Mouse (Mus musculus) bone marrow macrophage, adult 2 months (primary cell): ENCODE results near the gene Ralgapa2. TPM values are rescaled to one million over a fixed set of nuclear protein-coding genes. Genes with fewer than 3 reads are reported as not detected.

ENCODE experiments used
- H3K27ac ChIP-seq: 2 replicates; pipeline ENCODE4 v1.5.1; 2012; ENCODE audit warnings: low read depth, low read length; ENCODE audit not compliant: insufficient read depth
- H3K4me1 ChIP-seq: 2 replicates; pipeline ENCODE4 v1.6.1; 2012; ENCODE audit warnings: low read length; ENCODE audit not compliant: control insufficient read depth, insufficient read depth
- H3K4me3 ChIP-seq: 2 replicates; pipeline ENCODE4 v1.5.1; 2012; ENCODE audit warnings: mild to moderate bottlenecking, low read length, moderate library complexity; ENCODE audit not compliant: insufficient read depth
- CTCF ChIP-seq: IDR thresholded peaks from 2 replicates; pipeline ENCODE4 v1.5.1; 2012; ENCODE audit warnings: low read depth, mild to moderate bottlenecking, low read length, moderate library complexity
- POLR2A ChIP-seq: IDR thresholded peaks from 2 replicates; pipeline ENCODE4 v1.6.1; 2012; ENCODE audit warnings: mild to moderate bottlenecking, low read depth, low read length, borderline replicate concordance
- polyA plus RNA-seq: library from polyadenylated mRNA; stranded (reverse); fragments of >200 nt; gene quantifications from 2 replicates; pipeline ENCODE4 v1.2.4, GENCODE M21; 2012; ENCODE audit not compliant: missing spikeins, insufficient read depth, insufficient read length

Ralgapa2 gene
- polyA plus RNA-seq, 1 experiment: 9.1 TPM

DNA sequence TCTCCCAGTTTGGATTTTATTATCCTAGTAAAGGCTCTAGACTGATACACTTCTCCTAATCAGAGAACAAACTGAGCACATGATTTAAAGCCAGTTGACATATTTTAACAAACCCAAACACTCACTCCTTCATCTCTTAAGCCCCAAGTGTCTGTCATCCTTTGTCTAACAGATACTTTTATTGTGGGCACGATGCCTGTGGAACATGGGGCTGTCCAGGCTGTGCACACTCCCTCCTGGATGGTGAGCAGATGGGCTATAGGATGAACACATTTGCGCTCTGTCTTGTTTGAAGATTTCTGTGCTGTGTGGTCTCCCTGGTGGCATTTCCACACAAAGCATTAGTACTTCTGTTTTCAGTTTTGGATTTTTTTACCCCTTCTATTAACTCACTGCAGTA lies 283.7 kb downstream of the Ralgapa2 start:
- TF ChIP-seq POLR2A (no peak), CTCF (no peak)
- no peak overlapping the region for H3K4me3 ChIP-seq
- no peaks in the 10 kb centered on the region for H3K4me1 ChIP-seq
- H3K27ac ChIP-seq: no peak overlapping the region

GRCm38 (mm10) chr2:146227646-146228045 lies 284.5 kb downstream of the Ralgapa2 start:
- no peak for TF ChIP-seq CTCF
- TF ChIP-seq POLR2A: no peak
- Histone ChIP-seq H3K4me1 (no peaks in the 10 kb centered on the region), H3K27ac (no peak overlapping the region), H3K4me3 (no peak overlapping the region)

GRCm38 (mm10) chr2:146226484-146226883 lies 285.7 kb downstream of the Ralgapa2 start:
- no peak for TF ChIP-seq POLR2A
- TF ChIP-seq CTCF: no peak
- no peak overlapping the region for H3K4me3 ChIP-seq
- H3K4me1 ChIP-seq: no peaks in the 10 kb centered on the region
- no peak overlapping the region for H3K27ac ChIP-seq

GRCm38 (mm10) chr2:146225818-146226217 lies 286.3 kb downstream of the Ralgapa2 start:
- H3K4me3 ChIP-seq: no peak overlapping the region
- no peak for TF ChIP-seq CTCF
- no peak for TF ChIP-seq POLR2A
- H3K27ac ChIP-seq: no peak overlapping the region
- no peaks in the 10 kb centered on the region for H3K4me1 ChIP-seq

- H3K4me3 ChIP-seq: no peak overlapping the region
- no peak overlapping the region for H3K27ac ChIP-seq
- no peaks in the 10 kb centered on the region for H3K4me1 ChIP-seq
- TF ChIP-seq POLR2A (no peak), CTCF (no peak)
Observed at GRCm38 (mm10) chr2:146224141-146224540, 288.0 kb downstream of the Ralgapa2 start.

- no peak for TF ChIP-seq POLR2A
- TF ChIP-seq CTCF: no peak
- Histone ChIP-seq H3K27ac (no peak overlapping the region), H3K4me1 (no peaks in the 10 kb centered on the region), H3K4me3 (peak overlapping the region; percentile 52)
Observed at GRCm38 (mm10) chr2:146223176-146223905, 288.8 kb downstream of the Ralgapa2 start.

DNA sequence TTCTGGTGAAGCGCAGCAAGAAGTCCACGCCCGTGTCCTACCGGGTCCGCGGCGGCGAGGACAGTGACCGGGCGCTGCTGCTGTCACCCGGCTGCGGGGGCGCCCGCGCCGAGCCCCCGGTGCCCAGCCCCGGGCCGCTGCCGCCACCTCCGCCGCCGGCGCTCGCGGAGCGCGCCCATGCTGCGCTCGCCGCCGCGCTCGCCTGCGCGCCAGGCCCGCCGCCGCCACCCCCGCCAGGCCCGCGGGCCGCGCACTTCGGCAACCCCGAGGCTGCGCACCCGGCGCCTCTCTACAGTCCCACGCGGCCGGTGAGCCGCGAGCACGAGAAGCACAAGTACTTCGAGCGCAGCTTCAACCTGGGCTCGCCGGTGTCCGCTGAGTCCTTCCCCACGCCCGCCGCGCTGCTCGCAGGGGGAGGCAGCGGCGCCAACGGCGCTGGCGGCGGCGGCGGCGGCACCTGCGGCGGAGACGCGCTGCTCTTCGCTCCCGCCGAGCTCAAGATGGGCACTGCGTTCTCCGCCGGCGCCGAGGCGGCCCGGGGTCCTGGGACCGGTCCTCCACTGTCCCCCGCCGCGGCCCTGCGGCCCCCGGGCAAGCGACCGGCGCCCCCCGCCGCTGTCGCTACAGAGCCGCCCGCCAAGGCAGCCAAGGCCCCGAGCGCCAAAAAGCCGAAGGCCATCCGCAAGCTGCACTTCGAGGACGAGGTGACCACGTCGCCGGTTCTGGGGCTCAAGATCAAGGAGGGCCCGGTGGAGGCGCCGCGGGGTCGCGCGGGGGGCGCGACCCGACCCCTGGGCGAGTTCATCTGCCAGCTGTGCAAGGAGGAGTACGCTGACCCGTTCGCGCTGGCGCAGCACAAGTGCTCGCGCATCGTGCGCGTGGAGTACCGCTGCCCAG lies 289.6 kb downstream of the Ralgapa2 start:
- TF ChIP-seq CTCF (no peak), POLR2A (no peak)
- no peaks in the 10 kb centered on the region for H3K4me1 ChIP-seq
- peak overlapping the region; percentile 52 for H3K4me3 ChIP-seq
- H3K27ac ChIP-seq: no peak overlapping the region

DNA sequence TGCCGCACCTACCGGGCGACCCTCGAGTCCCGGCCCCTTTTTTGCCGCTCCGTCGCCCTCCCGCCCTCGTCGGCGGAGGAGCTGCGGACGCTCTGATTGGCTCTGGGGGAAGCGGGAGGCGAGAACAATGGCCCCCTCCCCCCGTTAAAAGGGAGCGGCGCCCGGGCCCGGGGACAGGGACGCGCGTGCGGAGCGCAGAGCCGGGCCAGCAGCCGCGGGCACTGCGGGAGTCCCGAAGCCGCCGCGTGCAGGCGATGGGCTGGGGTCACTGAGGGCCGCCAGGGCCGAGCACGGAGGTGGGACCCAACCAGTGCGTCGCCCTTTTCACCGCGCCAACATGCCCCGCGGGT lies 290.2 kb downstream of the Ralgapa2 start:
- TF ChIP-seq CTCF (no peak), POLR2A (no peak)
- no peaks in the 10 kb centered on the region for H3K4me1 ChIP-seq
- H3K4me3 ChIP-seq: peak overlapping the region; percentile 52
- H3K27ac ChIP-seq: no peak overlapping the region

GRCm38 (mm10) chr2:146221076-146221928 lies 290.8 kb downstream of the Ralgapa2 start, which contains the start of gene Insm1:
Gene Insm1 (plus strand): TSS chr2:146221921.
- H3K4me1 ChIP-seq: no peaks in the 10 kb centered on the region
- no peak within 1 kb of the TSS for H3K27ac ChIP-seq
- H3K4me3 ChIP-seq: peak within 1 kb of the TSS; percentile 52
- TF ChIP-seq CTCF (no peak), POLR2A (no peak)

- no peak for TF ChIP-seq CTCF
- TF ChIP-seq POLR2A: no peak
- no peak overlapping the region for H3K4me3 ChIP-seq
- H3K4me1 ChIP-seq: no peaks in the 10 kb centered on the region
- H3K27ac ChIP-seq: no peak overlapping the region
Observed at GRCm38 (mm10) chr2:146220591-146221075, 291.5 kb downstream of the Ralgapa2 start.
